Mouse (Mus musculus): ENCODE measurements around the gene 1810010D01Rik. TPM values are rescaled to one million over a fixed set of nuclear protein-coding genes. Genes with fewer than 3 reads are reported as not detected.

The 1810010D01Rik gene
- polyA plus RNA-seq, 1 experiment from 2014 or later, result not detected

- Histone ChIP-seq H3K4me3 (ENCODE audit: low read length) (no peak overlapping the region), H3K9ac (ENCODE audit: low read length) (no peak overlapping the region), H3K27me3 (ENCODE audit: control insufficient read depth, insufficient read depth, low read depth, low read length) (no peaks in the 10 kb centered on the region), H3K4me1 (replicated peaks; ENCODE audit: control insufficient read depth, insufficient read depth, low read length) (peaks cover 21% of the 10 kb centered on the region), H3K9me3 (ENCODE audit: control insufficient read depth, low read length) (peaks cover 3% of the 10 kb centered on the region; the same call in 1 of the 2 replicates), H3K36me3 (ENCODE audit: control insufficient read depth, insufficient read depth, low read length) (no peaks in the 10 kb centered on the region), H3K27ac (ENCODE audit: low read length) (peak overlapping the region; percentile 1), H3K4me2 (ENCODE audit: low read depth, low read length) (no peak overlapping the region)
- no peak for ATAC-seq (ENCODE audit: low read depth)
- 39% methylated on average over 2 of the region's 2 CpGs for WGBS
Observed at GRCm38 (mm10) chr7:145199711-145200110, 8.2 kb downstream of the 1810010D01Rik start.

DNA sequence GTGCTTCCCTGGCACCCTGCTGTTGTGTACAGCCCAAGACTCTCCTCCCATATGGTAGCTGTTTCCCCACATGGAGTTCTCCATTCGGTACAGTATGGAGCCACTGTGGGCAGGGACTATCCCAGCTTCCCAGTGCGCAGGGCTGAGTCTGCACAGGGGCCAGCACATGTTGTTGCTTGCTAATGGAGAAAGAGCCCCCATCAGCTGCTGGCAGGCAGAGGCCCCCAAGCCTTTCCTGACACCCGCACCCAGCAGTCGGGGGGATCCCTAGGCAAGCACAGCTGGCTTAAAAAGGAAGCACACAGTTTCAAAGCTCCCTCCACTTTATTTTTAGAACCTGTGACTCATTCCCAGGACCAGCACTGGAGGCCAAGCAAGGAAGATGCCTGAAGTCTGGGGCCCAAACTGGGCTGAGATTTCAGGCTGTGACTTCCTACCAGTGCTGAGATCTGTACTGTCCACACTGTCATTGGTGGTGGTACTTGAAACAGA, 9.7 kb downstream of the 1810010D01Rik start:
- WGBS, result 28% methylated on average over 4 of the region's 4 CpGs
- peak overlapping the region; percentile 28; the same call in 1 of the 2 replicates for H3K9ac ChIP-seq (ENCODE audit: low read length)

GRCm38 (mm10) chr7:145197711-145198110, 10.2 kb downstream of the 1810010D01Rik start:
- ATAC-seq (ENCODE audit: low read depth), result no peak
- Histone ChIP-seq H3K4me3 (ENCODE audit: low read length) (no peak overlapping the region), H3K9me3 (ENCODE audit: control insufficient read depth, low read length) (peaks cover 3% of the 10 kb centered on the region; the same call in 1 of the 2 replicates), H3K27me3 (ENCODE audit: control insufficient read depth, insufficient read depth, low read depth, low read length) (no peaks in the 10 kb centered on the region), H3K9ac (ENCODE audit: low read length) (no peak overlapping the region; the same call in 1 of the 2 replicates), H3K4me2 (ENCODE audit: low read depth, low read length) (no peak overlapping the region), H3K4me1 (replicated peaks; ENCODE audit: control insufficient read depth, insufficient read depth, low read length) (peaks cover 31% of the 10 kb centered on the region), H3K36me3 (ENCODE audit: control insufficient read depth, insufficient read depth, low read length) (no peaks in the 10 kb centered on the region), H3K27ac (ENCODE audit: low read length) (peak overlapping the region; percentile 70)
- WGBS, result 45% methylated on average over 3 of the region's 3 CpGs

More for the DNA sequence above, 9.7 kb downstream of the 1810010D01Rik start:
- Histone ChIP-seq H3K36me3 (ENCODE audit: control insufficient read depth, insufficient read depth, low read length) (no peaks in the 10 kb centered on the region), H3K4me3 (ENCODE audit: low read length) (no peak overlapping the region), H3K27ac (ENCODE audit: low read length) (peak overlapping the region; percentile 70), H3K9me3 (ENCODE audit: control insufficient read depth, low read length) (peaks cover 3% of the 10 kb centered on the region; the same call in 1 of the 2 replicates), H3K4me1 (replicated peaks; ENCODE audit: control insufficient read depth, insufficient read depth, low read length) (peaks cover 31% of the 10 kb centered on the region), H3K27me3 (ENCODE audit: control insufficient read depth, insufficient read depth, low read depth, low read length) (no peaks in the 10 kb centered on the region), H3K4me2 (ENCODE audit: low read depth, low read length) (no peak overlapping the region)
- ATAC-seq (ENCODE audit: low read depth), result peak; percentile 43

GRCm38 (mm10) chr7:145197042-145197441, 10.9 kb downstream of the 1810010D01Rik start:
- whole genome bisulfite sequencing, result 75% methylated on average over 3 of the region's 3 CpGs
- ATAC-seq (ENCODE audit: low read depth), result no peak
- Histone ChIP-seq H3K4me3 (ENCODE audit: low read length) (no peak overlapping the region), H3K4me2 (ENCODE audit: low read depth, low read length) (no peak overlapping the region), H3K4me1 (replicated peaks; ENCODE audit: control insufficient read depth, insufficient read depth, low read length) (peaks cover 31% of the 10 kb centered on the region), H3K9me3 (ENCODE audit: control insufficient read depth, low read length) (peaks cover 3% of the 10 kb centered on the region; the same call in 1 of the 2 replicates), H3K36me3 (ENCODE audit: control insufficient read depth, insufficient read depth, low read length) (no peaks in the 10 kb centered on the region), H3K9ac (ENCODE audit: low read length) (no peak overlapping the region), H3K27ac (ENCODE audit: low read length) (no peak overlapping the region), H3K27me3 (ENCODE audit: control insufficient read depth, insufficient read depth, low read depth, low read length) (no peaks in the 10 kb centered on the region)

DNA sequence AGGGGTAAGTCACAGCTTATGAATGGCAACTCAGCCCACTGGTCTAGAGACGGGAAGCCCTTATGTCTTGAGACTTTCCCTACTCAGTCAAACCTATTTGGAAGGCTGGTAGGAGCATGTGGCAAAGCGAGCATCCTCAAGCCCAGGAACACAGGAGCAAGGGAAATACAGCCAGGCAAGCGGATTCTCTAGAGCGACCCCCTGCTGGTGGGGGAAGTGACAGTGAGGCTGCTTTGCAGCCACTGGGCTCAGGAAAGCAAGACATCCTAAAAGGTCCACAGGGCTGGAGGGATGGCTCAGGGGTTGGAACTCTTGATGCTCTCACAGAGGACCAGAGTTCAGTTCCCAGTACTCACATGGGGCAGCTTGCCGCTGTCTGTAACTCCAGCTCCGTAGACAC, 11.6 kb downstream of the 1810010D01Rik start:
- Histone ChIP-seq H3K4me1 (replicated peaks; ENCODE audit: control insufficient read depth, insufficient read depth, low read length) (peaks cover 31% of the 10 kb centered on the region), H3K27ac (ENCODE audit: low read length) (no peak overlapping the region), H3K9ac (ENCODE audit: low read length) (no peak overlapping the region), H3K27me3 (ENCODE audit: control insufficient read depth, insufficient read depth, low read depth, low read length) (no peaks in the 10 kb centered on the region), H3K4me3 (ENCODE audit: low read length) (no peak overlapping the region), H3K4me2 (ENCODE audit: low read depth, low read length) (no peak overlapping the region), H3K9me3 (ENCODE audit: control insufficient read depth, low read length) (peaks cover 3% of the 10 kb centered on the region; the same call in 1 of the 2 replicates), H3K36me3 (ENCODE audit: control insufficient read depth, insufficient read depth, low read length) (no peaks in the 10 kb centered on the region)
- ATAC-seq (ENCODE audit: low read depth), result no peak
- 89% methylated on average over 6 of the region's 6 CpGs for WGBS

DNA sequence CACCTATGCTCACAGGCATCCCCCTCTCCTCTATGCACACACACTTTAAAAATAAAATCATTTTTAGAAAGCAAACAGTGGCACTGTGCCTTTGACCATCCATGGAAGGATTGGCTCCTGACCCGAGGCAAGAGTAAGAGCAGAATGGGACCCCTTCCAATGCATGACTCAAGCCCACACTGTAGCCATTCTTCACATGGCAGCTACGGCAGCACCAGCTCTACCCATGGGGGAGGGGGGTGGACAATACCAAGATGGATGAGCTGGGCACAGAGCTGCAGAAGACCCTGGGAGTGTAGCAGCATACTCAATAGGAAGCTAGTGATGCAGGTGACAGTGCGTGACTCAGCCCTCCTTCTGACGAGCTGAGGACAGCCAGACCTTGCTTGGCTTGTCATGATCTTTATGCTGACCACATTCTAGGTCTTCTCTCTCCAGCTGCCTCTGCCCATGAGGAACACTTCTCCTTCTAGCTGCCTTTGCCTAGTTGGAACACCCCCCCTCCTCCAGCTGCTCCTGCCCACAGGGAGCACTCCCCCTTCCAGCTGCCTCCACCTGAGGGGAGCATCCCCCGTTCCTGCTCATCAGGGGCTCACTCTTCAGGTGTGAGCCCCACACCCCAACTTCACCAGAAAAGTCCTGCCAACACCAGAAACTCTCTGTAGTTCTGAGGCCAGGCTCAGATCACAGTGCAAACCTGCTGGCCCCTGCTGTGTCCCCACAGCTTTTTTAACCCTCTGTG, 12.6 kb downstream of the 1810010D01Rik start:
- Histone ChIP-seq H3K4me2 (ENCODE audit: low read depth, low read length) (no peak overlapping the region), H3K4me1 (replicated peaks; ENCODE audit: control insufficient read depth, insufficient read depth, low read length) (peaks cover 31% of the 10 kb centered on the region), H3K36me3 (ENCODE audit: control insufficient read depth, insufficient read depth, low read length) (no peaks in the 10 kb centered on the region), H3K27ac (ENCODE audit: low read length) (peak overlapping the region; percentile 67), H3K27me3 (ENCODE audit: control insufficient read depth, insufficient read depth, low read depth, low read length) (no peaks in the 10 kb centered on the region), H3K4me3 (ENCODE audit: low read length) (no peak overlapping the region), H3K9ac (ENCODE audit: low read length) (no peak overlapping the region), H3K9me3 (ENCODE audit: control insufficient read depth, low read length) (no peaks in the 10 kb centered on the region)
- ATAC-seq (ENCODE audit: low read depth), result peak; percentile 23
- 36% methylated on average over 5 of the region's 5 CpGs for WGBS

DNA sequence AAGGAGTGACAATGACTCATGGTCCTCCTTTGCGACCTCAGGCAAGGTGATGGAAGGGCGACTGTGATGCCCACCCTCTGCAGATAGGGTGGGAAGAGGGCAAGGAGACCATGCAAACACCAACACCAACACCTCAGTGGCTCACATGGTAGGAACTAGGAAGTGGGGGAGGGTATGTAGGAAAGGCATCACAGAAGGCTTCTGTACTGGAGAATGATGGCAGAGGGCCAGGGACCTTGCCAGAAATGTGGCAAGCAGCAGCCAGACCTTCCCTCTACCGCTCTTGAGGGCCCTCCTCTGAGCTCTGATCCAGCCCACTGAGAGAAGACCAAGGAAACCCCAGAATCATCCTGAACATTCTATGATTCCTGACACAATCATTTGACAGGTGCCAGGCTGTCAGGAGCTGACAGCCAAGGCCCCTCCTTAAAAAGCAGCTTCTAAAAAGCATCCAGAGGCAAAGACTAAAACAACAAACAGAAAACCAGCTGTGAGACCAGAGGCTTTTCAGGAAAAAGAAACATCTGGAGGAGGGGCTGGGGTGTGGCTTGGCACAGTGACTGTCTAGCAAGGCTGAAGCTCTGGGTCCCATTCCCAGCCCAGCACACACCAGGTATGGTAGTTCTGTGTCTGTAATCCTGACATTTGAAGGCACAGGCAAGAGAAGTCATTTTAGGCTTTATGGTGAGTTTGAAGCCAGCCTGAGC, 13.3 kb downstream of the 1810010D01Rik start:
- Histone ChIP-seq H3K9ac (ENCODE audit: low read length) (no peak overlapping the region; the same call in 1 of the 2 replicates), H3K4me1 (replicated peaks; ENCODE audit: control insufficient read depth, insufficient read depth, low read length) (peaks cover 31% of the 10 kb centered on the region), H3K27ac (ENCODE audit: low read length) (peak overlapping the region; percentile 67), H3K36me3 (ENCODE audit: control insufficient read depth, insufficient read depth, low read length) (no peaks in the 10 kb centered on the region), H3K4me3 (ENCODE audit: low read length) (no peak overlapping the region), H3K27me3 (ENCODE audit: control insufficient read depth, insufficient read depth, low read depth, low read length) (no peaks in the 10 kb centered on the region), H3K4me2 (ENCODE audit: low read depth, low read length) (no peak overlapping the region), H3K9me3 (ENCODE audit: control insufficient read depth, low read length) (no peaks in the 10 kb centered on the region)
- peak; percentile 78 for ATAC-seq (ENCODE audit: low read depth)
- 30% methylated on average over 3 of the region's 3 CpGs for WGBS

DNA sequence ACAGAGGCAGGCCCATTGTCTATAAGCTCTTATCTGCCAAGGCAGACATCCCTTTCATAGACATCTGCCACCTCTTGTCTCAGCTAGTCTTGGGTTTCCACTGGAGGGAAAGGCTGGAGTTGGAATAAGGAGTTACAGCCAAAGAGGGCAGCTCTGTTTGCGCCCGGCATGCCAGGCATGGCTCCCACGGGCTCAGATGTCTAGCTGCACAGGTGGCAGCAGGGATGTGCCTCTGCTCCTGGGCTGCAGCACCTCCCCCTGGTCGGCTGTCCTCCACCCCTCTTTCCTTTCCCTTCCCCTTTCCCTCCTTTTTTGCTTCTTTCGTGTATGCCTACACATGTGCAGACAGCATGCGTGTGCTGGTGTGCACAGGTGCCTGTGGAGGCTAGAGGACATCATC, 15.1 kb downstream of the 1810010D01Rik start:
- H3K36me3 ChIP-seq (ENCODE audit: control insufficient read depth, insufficient read depth, low read length), result no peaks in the 10 kb centered on the region
- 65% methylated on average over 6 of the region's 6 CpGs for WGBS
- H3K4me2 ChIP-seq (ENCODE audit: low read depth, low read length), result no peak overlapping the region
- H3K9ac ChIP-seq (ENCODE audit: low read length), result no peak overlapping the region
- no peak for ATAC-seq (ENCODE audit: low read depth)
- peaks cover 22% of the 10 kb centered on the region for H3K4me1 ChIP-seq (replicated peaks; ENCODE audit: control insufficient read depth, insufficient read depth, low read length)
- H3K27ac ChIP-seq (ENCODE audit: low read length), result no peak overlapping the region
- H3K27me3 ChIP-seq (ENCODE audit: control insufficient read depth, insufficient read depth, low read depth, low read length), result no peaks in the 10 kb centered on the region
- no peaks in the 10 kb centered on the region for H3K9me3 ChIP-seq (ENCODE audit: control insufficient read depth, low read length)
- no peak overlapping the region for H3K4me3 ChIP-seq (ENCODE audit: low read length)

- ATAC-seq (ENCODE audit: low read depth), result no peak
- H3K27ac ChIP-seq (ENCODE audit: low read length), result no peak overlapping the region
- no peak overlapping the region for H3K9ac ChIP-seq (ENCODE audit: low read length)
- no peaks in the 10 kb centered on the region for H3K36me3 ChIP-seq (ENCODE audit: control insufficient read depth, insufficient read depth, low read length)
- H3K27me3 ChIP-seq (ENCODE audit: control insufficient read depth, insufficient read depth, low read depth, low read length), result no peaks in the 10 kb centered on the region
- H3K4me1 ChIP-seq (replicated peaks; ENCODE audit: control insufficient read depth, insufficient read depth, low read length), result peaks cover 18% of the 10 kb centered on the region
- no peak overlapping the region for H3K4me3 ChIP-seq (ENCODE audit: low read length)
- H3K4me2 ChIP-seq (ENCODE audit: low read depth, low read length), result no peak overlapping the region
- H3K9me3 ChIP-seq (ENCODE audit: control insufficient read depth, low read length), result no peaks in the 10 kb centered on the region
Observed at GRCm38 (mm10) chr7:145190520-145190919, 17.4 kb downstream of the 1810010D01Rik start.

Measured in lung, embryonic 16.5 days (tissue).